Comparison of ENCODE assay signal across 16 mouse cellular contexts in the genomic region with DNA sequence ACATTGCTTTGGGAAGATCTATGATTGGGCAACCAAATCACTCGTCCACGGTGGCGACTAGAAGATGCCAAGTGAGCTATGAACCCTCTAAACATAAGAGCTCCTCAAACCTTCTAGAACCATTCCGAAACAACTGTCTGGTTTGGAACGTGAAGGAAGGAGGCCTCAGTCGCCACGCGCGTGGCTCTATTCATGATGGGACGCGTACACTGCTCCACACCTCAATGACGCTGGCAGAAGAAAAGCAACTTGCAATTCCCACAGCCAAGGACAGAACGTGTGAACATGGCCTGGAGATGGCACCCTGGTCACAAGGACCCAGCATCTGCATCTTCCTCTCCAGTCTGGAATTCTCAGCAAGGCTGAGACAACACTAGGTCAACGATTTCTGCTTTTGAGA.
"Had no signal": no experiment of that assay in that cellular context is flagged by ENCODE, and none has a peak within 500 bp of the region (broad histone marks: within the 10 kb centered on the region; RNA-seq: fewer than 3 reads in every experiment).

No protein-coding gene starts in this region.

- H3K9me3 ChIP-seq: neural tube, embryonic 13.5 days; neural tube, embryonic 15.5 days; stomach, embryonic 15.5 days had no signal

- H3K27ac ChIP-seq: neural tube, embryonic 13.5 days; neural tube, embryonic 15.5 days; stomach, embryonic 15.5 days; stomach, postnatal 0 days had no signal

- H3K27me3 ChIP-seq: neural tube, embryonic 13.5 days; neural tube, embryonic 15.5 days; stomach, embryonic 15.5 days had no signal

- H3K4me3 ChIP-seq: neural tube, embryonic 13.5 days; neural tube, embryonic 15.5 days; stomach, embryonic 15.5 days had no signal

- H3K36me3 ChIP-seq: neural tube, embryonic 13.5 days; neural tube, embryonic 15.5 days; stomach, embryonic 15.5 days had no signal

- H3K4me1 ChIP-seq: neural tube, embryonic 15.5 days; stomach, embryonic 15.5 days had no signal

- H3K9ac ChIP-seq: neural tube, embryonic 13.5 days; neural tube, embryonic 15.5 days; stomach, embryonic 15.5 days had no signal

- DNase-seq: retina, postnatal 1 day; right cerebral cortex, adult 18-20 months; right cerebral cortex, postnatal 14 days; right cerebral cortex, postnatal 25 days; right cerebral cortex, postnatal 4 days; spleen, adult 18-20 months; thymus, adult 18-20 months; thymus, adult 2 months; thymus, postnatal 14 days; thymus, postnatal 25 days; thymus, postnatal 36 days; thymus, postnatal 4 days had no signal
